Mouse (Mus musculus): ENCODE measurements at regions not wholly inside any gene's neighbourhood (a gene's known extent, or its start where the extent isn't known, plus 50 kb on each side); places are given as distances from the start of the nearest gene placed in this dataset.

- DNase-seq (ENCODE audit: low spot score), result no peak
These were observed 59.8 kb upstream of the Osmr start for GRCm38 (mm10) chr15:6934564-6934980.

GRCm38 (mm10) chr15:6941491-6941890 is 66.7 kb upstream of the Osmr start:
- DNase-seq (ENCODE audit: low spot score), result no peak

- DNase-seq (ENCODE audit: low spot score), result no peak
These were observed 74.5 kb upstream of the Osmr start for GRCm38 (mm10) chr15:6949236-6949635.

- no peak for DNase-seq (ENCODE audit: low spot score)
These were observed 74.9 kb upstream of the Osmr start for GRCm38 (mm10) chr15:6949686-6950085.

- no peak for DNase-seq (ENCODE audit: low spot score)
These were observed 75.7 kb upstream of the Osmr start for GRCm38 (mm10) chr15:6950503-6950902.

- no peak for DNase-seq (ENCODE audit: low spot score)
These were observed 78.8 kb upstream of the Osmr start for GRCm38 (mm10) chr15:6953556-6953955.

GRCm38 (mm10) chr15:6953970-6954791 is 79.4 kb upstream of the Osmr start:
- DNase-seq (ENCODE audit: low spot score), result no peak

GRCm38 (mm10) chr15:6959911-6960310 is 85.1 kb upstream of the Osmr start:
- DNase-seq (ENCODE audit: low spot score), result no peak

- no peak for DNase-seq (ENCODE audit: low spot score)
These were observed 86.3 kb upstream of the Osmr start for GRCm38 (mm10) chr15:6960753-6961746.

GRCm38 (mm10) chr15:6964635-6965034 is 89.9 kb upstream of the Osmr start:
- no peak for DNase-seq (ENCODE audit: low spot score)

- no peak for DNase-seq (ENCODE audit: low spot score)
These were observed 90.7 kb upstream of the Osmr start for GRCm38 (mm10) chr15:6965446-6965845.

- DNase-seq (ENCODE audit: low spot score), result no peak
These were observed 99.6 kb upstream of the Osmr start for GRCm38 (mm10) chr15:6974410-6974809.

- no peak for DNase-seq (ENCODE audit: low spot score)
These were observed 106.7 kb upstream of the Osmr start for GRCm38 (mm10) chr15:6981430-6981829.

GRCm38 (mm10) chr15:6983320-6983719 is 107.1 kb upstream of the Lifr start:
- DNase-seq (ENCODE audit: low spot score), result no peak

GRCm38 (mm10) chr15:6988187-6988586 is 102.2 kb upstream of the Lifr start:
- peak; percentile 26 for DNase-seq (ENCODE audit: low spot score)

GRCm38 (mm10) chr15:6989094-6989493 is 101.3 kb upstream of the Lifr start:
- DNase-seq (ENCODE audit: low spot score), result no peak

- DNase-seq (ENCODE audit: low spot score), result peak; percentile 12
These were observed 97.2 kb upstream of the Lifr start for GRCm38 (mm10) chr15:6993226-6993625.

GRCm38 (mm10) chr15:6995246-6995645 is 95.2 kb upstream of the Lifr start:
- no peak for DNase-seq (ENCODE audit: low spot score)

GRCm38 (mm10) chr15:6997871-6998270 is 92.5 kb upstream of the Lifr start:
- DNase-seq (ENCODE audit: low spot score), result no peak

- no peak for DNase-seq (ENCODE audit: low spot score)
These were observed 91.8 kb upstream of the Lifr start for GRCm38 (mm10) chr15:6998576-6999070.

- DNase-seq (ENCODE audit: low spot score), result no peak
These were observed 90.7 kb upstream of the Lifr start for GRCm38 (mm10) chr15:6999667-7000066.

- DNase-seq (ENCODE audit: low spot score), result no peak
These were observed 88.2 kb upstream of the Lifr start for GRCm38 (mm10) chr15:7002226-7002625.

GRCm38 (mm10) chr15:7003311-7003710 is 87.1 kb upstream of the Lifr start:
- no peak for DNase-seq (ENCODE audit: low spot score)

Data from layer of hippocampus, adult 9-10 months (tissue).